Mouse (Mus musculus) embryonic fibroblast, embryonic 13.5 days (primary cell): ENCODE data around the gene Neb.

ENCODE experiments used
- CTCF ChIP-seq: IDR thresholded peaks from 2 replicates; pipeline ENCODE4 v1.5.1; 2011; ENCODE audit warnings: mild to moderate bottlenecking, control low read depth, low read length, moderate library complexity, borderline replicate concordance; ENCODE audit not compliant: insufficient read depth
- POLR2A ChIP-seq: IDR thresholded peaks from 2 replicates; pipeline ENCODE4 v1.6.1; 2011; ENCODE audit warnings: low read depth, mild to moderate bottlenecking, control low read depth, low read length, moderate library complexity

DNA sequence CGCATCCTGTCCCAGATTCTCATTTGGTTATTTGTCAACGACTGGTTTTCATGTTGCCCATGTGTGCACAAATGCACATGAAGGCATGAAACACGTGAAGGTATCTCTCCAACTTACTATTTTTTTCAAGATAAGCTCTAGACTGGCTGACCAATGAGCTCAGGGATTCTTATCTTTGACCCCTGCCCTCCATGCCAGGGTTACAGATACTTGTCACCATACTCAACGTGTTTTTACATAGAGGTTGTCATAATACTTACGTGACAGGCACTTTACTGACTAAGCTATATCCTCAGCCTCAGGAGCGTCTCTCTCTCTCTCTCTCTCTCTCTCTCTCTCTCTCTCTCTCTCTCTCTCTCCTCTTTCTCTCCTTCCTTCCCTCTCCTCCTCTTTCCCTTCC, 8.2 kb upstream of the Neb start:
- no peak for TF ChIP-seq CTCF
- no peak for TF ChIP-seq POLR2A
